Mouse (Mus musculus) inflammation-experienced regulatory T-cells, adult 6 months (primary cell): ENCODE measurements at regions not wholly inside any gene's neighbourhood (a gene's known extent, or its start where the extent isn't known, plus 50 kb on each side); places are given as distances from the start of the nearest gene placed in this dataset.
A peak's percentile ranks its signal among the peaks of the same experiment; 100 is the strongest.

Experiments used
- ATAC-seq: one replicate; pipeline ENCODE4 v1.8.0; 2017

- ATAC-seq, result peak; percentile 58
These were observed 60.2 kb upstream of the Btbd35f28 start for GRCm38 (mm10) chrX:4136135-4136534.
